10 mouse cellular contexts compared by ENCODE assay signal in the genomic region with DNA sequence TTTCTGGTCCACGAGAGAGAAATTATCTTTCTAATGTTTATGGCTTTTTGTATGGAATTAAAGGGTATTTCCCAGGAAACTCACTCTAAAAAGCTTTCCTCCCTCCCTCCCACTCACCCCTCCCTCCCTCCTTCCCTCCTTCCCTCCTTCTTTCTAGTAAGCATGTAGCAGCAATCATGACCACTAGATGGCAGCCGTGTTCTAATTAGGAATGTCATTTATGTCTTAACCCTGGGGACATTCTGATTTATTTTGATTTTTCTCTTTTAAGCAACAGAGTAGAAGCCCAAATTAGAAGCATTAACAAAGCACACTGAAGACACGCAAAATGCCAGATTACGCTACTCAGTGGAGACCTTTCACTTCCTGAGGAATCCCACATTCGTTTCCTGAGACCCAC. TPM values are rescaled to one million over a fixed set of nuclear protein-coding genes. Genes with fewer than 3 reads are reported as not detected.
DNase-seq lines count a peak whose midpoint lies in the region; ATAC-seq and TF ChIP-seq lines count a peak whose summit lies in the region.
"Had no signal": no experiment of that assay in that cellular context is flagged by ENCODE, and none has a peak within 500 bp of the region (broad histone marks: within the 10 kb centered on the region; RNA-seq: fewer than 3 reads in every experiment).

No protein-coding gene starts in this region.

- H3K27me3 ChIP-seq in lung, postnatal 0 days (replicated peaks; ENCODE audit: insufficient read depth, low read length) = no peaks in the 10 kb centered on the region
- no peaks in the 10 kb centered on the region for H3K27me3 ChIP-seq in hindbrain, embryonic 14.5 days (ENCODE audit: control insufficient read depth, insufficient read depth, low read length)
- no peaks in the 10 kb centered on the region for H3K27me3 ChIP-seq in midbrain, embryonic 15.5 days (replicated peaks)

- DNase-seq in lung, postnatal 0 days (ENCODE audit: low spot score) = peak; percentile 23
- DNase-seq in lung, postnatal 25 days (ENCODE audit: low spot score) = no peak
- peak; percentile 32 for DNase-seq in adrenal gland, adult 2 months
- DNase-seq in embryo, embryonic 11.5 days (ENCODE audit: low read depth, low spot score) = peak; percentile 54
- DNase-seq in hindbrain, embryonic 14.5 days (ENCODE audit: low spot score) = peak; percentile 93
- peak; percentile 57 for DNase-seq in layer of hippocampus, adult 9-11 months
- DNase-seq in urinary bladder, adult 2 months (ENCODE audit: low spot score) = no peak

- ATAC-seq in lung, postnatal 0 days = no peak
- peak; percentile 61 for ATAC-seq in hindbrain, embryonic 14.5 days (ENCODE audit: low FRiP score)
- ATAC-seq in midbrain, embryonic 15.5 days (replicated peaks) = peak; percentile 37; the same call in 1 of the 2 replicates

- H3K4me1 ChIP-seq in lung, postnatal 0 days (ENCODE audit: insufficient read depth, low read depth, low read length) = no peaks in the 10 kb centered on the region
- H3K4me1 ChIP-seq in hindbrain, embryonic 14.5 days (replicated peaks; ENCODE audit: control insufficient read depth, insufficient read depth, low read length) = peaks cover 8% of the 10 kb centered on the region; the same call in 1 of the 2 replicates
- H3K4me1 ChIP-seq in midbrain, embryonic 15.5 days = peaks cover 11% of the 10 kb centered on the region

- no peak overlapping the region for H3K27ac ChIP-seq in lung, postnatal 0 days (ENCODE audit: low read length)
- no peak overlapping the region for H3K27ac ChIP-seq in hindbrain, embryonic 14.5 days
- H3K27ac ChIP-seq in midbrain, embryonic 15.5 days = no peak overlapping the region
- H3K27ac ChIP-seq: embryonic facial prominence, embryonic 12.5 days; macrophage had no signal

- TF ChIP-seq CTCF in lung, postnatal 0 days (IDR thresholded peaks at IDR 0.05) = peak; percentile 66

- H3K9ac ChIP-seq in lung, postnatal 0 days (replicated peaks; ENCODE audit: low read depth) = no peak overlapping the region
- no peak overlapping the region for H3K9ac ChIP-seq in hindbrain, embryonic 14.5 days
- H3K9ac ChIP-seq in midbrain, embryonic 15.5 days = no peak overlapping the region
- H3K9ac ChIP-seq: embryonic facial prominence, embryonic 12.5 days had no signal

- 22% methylated on average over 5 of the region's 5 CpGs for WGBS in lung, postnatal 0 days
- WGBS in hindbrain, embryonic 14.5 days = 22% methylated on average over 5 of the region's 5 CpGs
- 13% methylated on average over 5 of the region's 5 CpGs for WGBS in midbrain, embryonic 15.5 days

- H3K4me3 ChIP-seq in lung, postnatal 0 days (ENCODE audit: low read depth, low read length) = no peak overlapping the region
- H3K4me3 ChIP-seq in hindbrain, embryonic 14.5 days (replicated peaks; ENCODE audit: low read length) = no peak overlapping the region
- no peak overlapping the region for H3K4me3 ChIP-seq in midbrain, embryonic 15.5 days
- H3K4me3 ChIP-seq: embryonic facial prominence, embryonic 12.5 days had no signal

- H3K4me2 ChIP-seq in lung, postnatal 0 days (replicated peaks; ENCODE audit: low read depth, low read length) = no peak overlapping the region
- no peak overlapping the region for H3K4me2 ChIP-seq in hindbrain, embryonic 14.5 days (replicated peaks)
- H3K4me2 ChIP-seq in midbrain, embryonic 15.5 days = no peak overlapping the region
- H3K4me2 ChIP-seq: embryonic facial prominence, embryonic 12.5 days had no signal

- H3K9me3 ChIP-seq in lung, postnatal 0 days (ENCODE audit: low read length) = no peaks in the 10 kb centered on the region
- no peaks in the 10 kb centered on the region for H3K9me3 ChIP-seq in hindbrain, embryonic 14.5 days (ENCODE audit: control insufficient read depth, low read length)
- H3K9me3 ChIP-seq in midbrain, embryonic 15.5 days = no peaks in the 10 kb centered on the region
- H3K9me3 ChIP-seq: embryonic facial prominence, embryonic 12.5 days had no signal

- no peaks in the 10 kb centered on the region for H3K36me3 ChIP-seq in lung, postnatal 0 days (ENCODE audit: insufficient read depth, low read length)
- H3K36me3 ChIP-seq in hindbrain, embryonic 14.5 days (replicated peaks; ENCODE audit: control insufficient read depth, insufficient read depth) = no peaks in the 10 kb centered on the region
- no peaks in the 10 kb centered on the region for H3K36me3 ChIP-seq in midbrain, embryonic 15.5 days (replicated peaks)
- H3K36me3 ChIP-seq: embryonic facial prominence, embryonic 12.5 days had no signal

- TF ChIP-seq EP300 in lung, postnatal 0 days (IDR thresholded peaks at IDR 0.05) = no peak

RNA-seq across cellular contexts. Expression of gene Cntn5, which starts 5.0 kb away (rescaled TPM):
- 0.30 TPM in 1 of 2 replicates, not detected in the other for polyA plus RNA-seq in lung, postnatal 0 days (2015; fragmentation: Nextera tagmentation; extraction: Ambion mirVana)
- not detected for total RNA-seq in adrenal gland, adult 2 months (2021)
- polyA plus RNA-seq in adrenal gland, adult 2 months (2012; rRNA removed) = 0.04 TPM in 1 of 2 replicates, not detected in the other
- polyA plus RNA-seq in hindbrain, embryonic 14.5 days (2014; fragmentation: Nextera tagmentation; extraction: Ambion mirVana) = 20.8 and 22.0 TPM in 2 replicates
- polyA plus RNA-seq in midbrain, embryonic 15.5 days (2015; fragmentation: Nextera tagmentation; extraction: Ambion mirVana) = 13.7 and 18.7 TPM in 2 replicates
- polyA plus RNA-seq in urinary bladder, adult 2 months (2012; rRNA removed) = 0.01 and 0.03 TPM in 2 replicates
- polyA plus RNA-seq: macrophage had no signal

Comparison
In these comparisons a context has a peak if more than half of its experiments do, and no peak if none do; other contexts are left out.
1. DNase-seq: peak in lung, postnatal 0 days (single experiment), adrenal gland, adult 2 months (single experiment), embryo, embryonic 11.5 days (single experiment), hindbrain, embryonic 14.5 days (single experiment) and layer of hippocampus, adult 9-11 months (single experiment); none in lung, postnatal 25 days (single experiment) and urinary bladder, adult 2 months (single experiment).
2. RNA of gene Cntn5, which starts 5.0 kb away (polyA plus RNA-seq): 20.8 to 22.0 TPM in hindbrain, embryonic 14.5 days and 13.7 to 18.7 TPM in midbrain, embryonic 15.5 days; 0.30 TPM in lung, postnatal 0 days, 0.04 TPM in adrenal gland, adult 2 months and 0.01 to 0.03 TPM in urinary bladder, adult 2 months; every median in the first group is over 10 times any median in the second.